Comparison of ENCODE assay signal across 7 mouse cellular contexts in the genomic region with DNA sequence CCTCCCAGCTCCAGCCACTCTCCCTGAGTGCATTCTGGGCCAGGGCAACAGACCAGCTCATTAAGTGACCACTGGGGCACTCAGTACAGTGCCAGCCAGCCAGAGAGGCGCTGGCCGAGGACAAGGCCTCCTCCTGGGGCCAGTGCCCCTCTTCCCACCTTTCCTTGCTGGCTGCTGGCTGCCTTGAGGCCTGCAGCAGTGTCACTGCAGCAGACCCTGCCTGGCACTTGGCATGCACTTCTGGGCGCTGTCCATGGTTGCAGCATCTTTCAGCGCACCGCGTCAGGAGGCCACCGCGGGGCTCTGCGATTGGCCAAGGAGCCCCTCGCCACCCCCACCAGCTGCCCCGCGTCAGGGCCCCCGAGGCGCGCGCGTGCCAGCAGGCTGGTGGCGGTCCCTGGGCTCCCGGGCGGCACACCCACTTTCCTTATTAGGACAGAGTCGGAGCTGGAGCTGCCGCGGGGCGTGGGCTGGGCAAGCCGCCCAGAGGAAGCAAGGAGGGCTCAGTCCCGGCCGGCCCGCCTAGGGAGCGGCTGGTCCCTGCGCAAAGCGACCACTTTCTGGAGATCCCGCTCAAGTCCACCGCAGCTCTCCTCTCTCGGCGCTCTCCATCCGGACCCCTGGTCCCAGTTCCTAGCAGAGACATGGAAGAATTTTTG. TPM values are rescaled to one million over a fixed set of nuclear protein-coding genes. Genes with fewer than 3 reads are reported as not detected.
DNase-seq lines count a peak whose midpoint lies in the region; ATAC-seq and TF ChIP-seq lines count a peak whose summit lies in the region.

A gene (plus strand): TSS at position 506 of the 659 bp plus-strand sequence.

- peak within 1 kb of the TSS; percentile 9; the same call in 1 of the 2 replicates for H3K9ac ChIP-seq in intestine, embryonic 16.5 days (ENCODE audit: low read depth, low read length)
- peak within 1 kb of the TSS; percentile 41 for H3K9ac ChIP-seq in midbrain, embryonic 11.5 days (ENCODE audit: low read length)
- H3K9ac ChIP-seq in stomach, embryonic 15.5 days: no peak within 1 kb of the TSS

- WGBS in intestine, embryonic 16.5 days: under 1% methylated on average over 36 of the region's 36 CpGs
- WGBS in limb, embryonic 10.5 days: under 1% methylated on average over 36 of the region's 36 CpGs
- 0% methylated on average over 30 of the region's 36 CpGs for WGBS in midbrain, embryonic 11.5 days
- under 1% methylated on average over 36 of the region's 36 CpGs for WGBS in stomach, embryonic 15.5 days

- peak within 1 kb of the TSS; percentile 69 for H3K4me2 ChIP-seq in intestine, embryonic 16.5 days (ENCODE audit: low read depth, low read length)
- H3K4me2 ChIP-seq in midbrain, embryonic 11.5 days: peak within 1 kb of the TSS; percentile 92
- peak within 1 kb of the TSS; percentile 79 for H3K4me2 ChIP-seq in stomach, embryonic 15.5 days

- no peaks in the 10 kb centered on the region for H3K9me3 ChIP-seq in intestine, embryonic 16.5 days (ENCODE audit: control insufficient read depth, low read length)
- no peaks in the 10 kb centered on the region for H3K9me3 ChIP-seq in limb, embryonic 10.5 days (replicated peaks)
- H3K9me3 ChIP-seq in midbrain, embryonic 11.5 days (ENCODE audit: control insufficient read depth, low read length): no peaks in the 10 kb centered on the region
- no peaks in the 10 kb centered on the region for H3K9me3 ChIP-seq in stomach, embryonic 15.5 days

- TF ChIP-seq CTCF in bone marrow macrophage, adult 2 months (IDR thresholded peaks at IDR 0.05; ENCODE audit: low read depth, low read length): no peak

- H3K4me1 ChIP-seq in bone marrow macrophage, adult 2 months (ENCODE audit: control insufficient read depth, insufficient read depth, low read length): no peaks in the 10 kb centered on the region; the same call in 1 of the 2 replicates
- H3K4me1 ChIP-seq in intestine, embryonic 16.5 days (ENCODE audit: control insufficient read depth, insufficient read depth, low read length): peaks cover 8% of the 10 kb centered on the region
- H3K4me1 ChIP-seq in limb, embryonic 10.5 days: peaks cover 14% of the 10 kb centered on the region
- H3K4me1 ChIP-seq in midbrain, embryonic 11.5 days (ENCODE audit: control insufficient read depth, insufficient read depth, low read length): peaks cover 7% of the 10 kb centered on the region
- peaks cover 13% of the 10 kb centered on the region for H3K4me1 ChIP-seq in stomach, embryonic 15.5 days

- peak within 1 kb of the TSS; percentile 39 for H3K4me3 ChIP-seq in bone marrow macrophage, adult 2 months (ENCODE audit: insufficient read depth, low read length)
- peak within 1 kb of the TSS; percentile 44 for H3K4me3 ChIP-seq in intestine, embryonic 16.5 days (ENCODE audit: low read length)
- H3K4me3 ChIP-seq in limb, embryonic 10.5 days: peak within 1 kb of the TSS; percentile 49
- peak within 1 kb of the TSS; percentile 43 for H3K4me3 ChIP-seq in midbrain, embryonic 11.5 days (ENCODE audit: low read depth, low read length)
- H3K4me3 ChIP-seq in stomach, embryonic 15.5 days (replicated peaks): peak within 1 kb of the TSS; percentile 39

- ATAC-seq in intestine, embryonic 16.5 days: peak; percentile 97
- ATAC-seq in midbrain, embryonic 11.5 days (ENCODE audit: low FRiP score): peak; percentile 93
- peak; percentile 92 for ATAC-seq in stomach, embryonic 15.5 days (ENCODE audit: insufficient read depth, low FRiP score, low read depth)

- no peak within 1 kb of the TSS for H3K27ac ChIP-seq in bone marrow macrophage, adult 2 months (ENCODE audit: insufficient read depth, low read depth, low read length)
- no peak within 1 kb of the TSS for H3K27ac ChIP-seq in intestine, embryonic 16.5 days (ENCODE audit: low read length)
- no peak within 1 kb of the TSS for H3K27ac ChIP-seq in limb, embryonic 10.5 days
- no peak within 1 kb of the TSS for H3K27ac ChIP-seq in midbrain, embryonic 11.5 days (ENCODE audit: low read depth, low read length)
- H3K27ac ChIP-seq in stomach, embryonic 15.5 days: 0 out of 2 replicates have a peak within 1 kb of the TSS, but pooled peaks have one; percentile 4

- peak; percentile 83 for DNase-seq in embryo, embryonic 9.5 days (ENCODE audit: extremely low spot score)
- peak; percentile 98 for DNase-seq in heart, adult 11 months
- DNase-seq in limb, embryonic 10.5 days (ENCODE audit: low spot score): peak; percentile 87
- peak; percentile 94 for DNase-seq in midbrain, embryonic 11.5 days (ENCODE audit: low spot score, missing footprints)

- no peaks in the 10 kb centered on the region for H3K36me3 ChIP-seq in intestine, embryonic 16.5 days (ENCODE audit: control insufficient read depth, insufficient read depth, low read length)
- H3K36me3 ChIP-seq in limb, embryonic 10.5 days: no peaks in the 10 kb centered on the region
- H3K36me3 ChIP-seq in midbrain, embryonic 11.5 days (ENCODE audit: control insufficient read depth, insufficient read depth, low read length): no peaks in the 10 kb centered on the region
- H3K36me3 ChIP-seq in stomach, embryonic 15.5 days: no peaks in the 10 kb centered on the region

- peaks cover 16% of the 10 kb centered on the region for H3K27me3 ChIP-seq in intestine, embryonic 16.5 days (replicated peaks; ENCODE audit: control insufficient read depth, insufficient read depth, low read length)
- peaks cover 34% of the 10 kb centered on the region for H3K27me3 ChIP-seq in limb, embryonic 10.5 days (ENCODE audit: low read depth, poor library complexity, severe bottlenecking)
- H3K27me3 ChIP-seq in midbrain, embryonic 11.5 days (ENCODE audit: control insufficient read depth, insufficient read depth, low read length): no peaks in the 10 kb centered on the region
- H3K27me3 ChIP-seq in stomach, embryonic 15.5 days (replicated peaks): peaks cover 19% of the 10 kb centered on the region

- TF ChIP-seq POLR2A in bone marrow macrophage, adult 2 months (IDR thresholded peaks at IDR 0.05; ENCODE audit: borderline replicate concordance, low read depth, low read length): no peak

RNA-seq across cellular contexts. Expression of the gene that starts here (rescaled TPM):
- polyA plus RNA-seq in bone marrow macrophage, adult 2 months (2012; ENCODE audit: insufficient read depth, insufficient read length, missing spikeins): 19.2 and 21.4 TPM in 2 replicates
- 1.4 and 1.6 TPM in 2 replicates for polyA plus RNA-seq in intestine, embryonic 16.5 days (2015; fragmentation: Nextera tagmentation; extraction: Ambion mirVana)
- polyA plus RNA-seq in limb, embryonic 10.5 days (2016; fragmentation: Nextera tagmentation; extraction: Ambion mirVana): 0.21 and 0.28 TPM in 2 replicates
- polyA plus RNA-seq in midbrain, embryonic 11.5 days (2014; fragmentation: Nextera tagmentation; extraction: Ambion mirVana): 1.6 and 2.2 TPM in 2 replicates
- polyA plus RNA-seq in stomach, embryonic 15.5 days (2015; fragmentation: Nextera tagmentation; extraction: Ambion mirVana): 2.5 and 2.7 TPM in 2 replicates

Comparison
In these comparisons a context has a peak if more than half of its experiments do, and no peak if none do; other contexts are left out.
1. Peak in DNase-seq and H3K4me3 ChIP-seq in limb, embryonic 10.5 days; RNA of the gene not detected or under 1 TPM.